Mouse (Mus musculus): ENCODE measurements at regions not wholly inside any gene's neighbourhood (a gene's known extent, or its start where the extent isn't known, plus 50 kb on each side); places are given as distances from the start of the nearest gene placed in this dataset.
"Not testable (repeated sequence)": the region's sequence is repeated elsewhere in the genome, so short reads cannot be mapped to it uniquely, and the experiment has no call there.

GRCm38 (mm10) chr10:11515144-11515543 is 171.9 kb downstream of the Epm2a start:
- no peak for DNase-seq

DNA sequence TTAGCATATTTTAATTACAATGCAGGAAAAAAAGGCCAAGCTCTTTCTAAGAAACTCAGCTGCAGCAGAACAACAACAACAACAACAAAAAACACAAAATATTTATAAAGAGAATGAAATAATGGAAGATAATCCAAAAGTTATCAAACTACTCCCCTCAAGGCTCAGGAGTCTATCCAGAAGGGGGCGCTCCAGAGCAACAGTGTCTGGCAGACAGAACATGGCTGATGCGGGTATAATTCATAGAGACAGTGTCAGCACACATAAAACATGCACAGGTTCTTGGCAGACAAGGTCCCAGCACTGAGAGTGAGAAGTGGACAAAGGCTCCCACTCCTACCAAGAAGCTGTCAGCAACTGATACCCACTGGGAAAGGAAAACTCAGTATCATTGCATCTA is 173.9 kb downstream of the Epm2a start:
- DNase-seq = no peak

- DNase-seq = no peak
Observed at GRCm38 (mm10) chr10:11531343-11531742, 188.1 kb downstream of the Epm2a start.

- DNase-seq = not testable (repeated sequence)
Observed at GRCm38 (mm10) chr10:11555376-11555775, 212.2 kb downstream of the Epm2a start.

- DNase-seq = no peak
Observed at GRCm38 (mm10) chr10:11570523-11571055, 227.4 kb downstream of the Epm2a start.

GRCm38 (mm10) chr10:11608451-11608850 is 265.2 kb downstream of the Epm2a start:
- no peak for DNase-seq

DNA sequence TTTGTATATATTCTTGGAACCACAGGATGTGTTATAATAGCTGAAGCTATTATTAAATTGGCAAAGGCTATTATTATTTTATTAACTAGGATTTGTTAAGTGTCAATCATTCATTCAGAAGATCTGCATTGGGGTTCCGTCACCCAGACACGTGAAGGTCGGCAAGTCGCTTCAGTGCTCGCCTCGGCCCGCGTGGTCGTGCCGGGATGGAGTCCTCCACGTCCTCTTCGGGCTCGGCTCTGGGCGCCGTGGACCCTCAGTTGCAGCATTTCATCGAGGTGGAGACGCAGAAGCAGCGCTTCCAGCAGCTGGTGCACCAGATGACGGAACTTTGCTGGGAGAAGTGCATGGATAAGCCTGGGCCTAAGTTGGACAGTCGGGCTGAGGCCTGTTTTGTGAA is 265.9 kb downstream of the Epm2a start:
- DNase-seq = not testable (repeated sequence)

- no peak for DNase-seq
Observed at GRCm38 (mm10) chr10:11648151-11648550, 304.9 kb downstream of the Epm2a start.

GRCm38 (mm10) chr10:11660056-11660770 is 317.0 kb downstream of the Epm2a start:
- no peak for DNase-seq

GRCm38 (mm10) chr10:11661660-11662250 is 318.6 kb downstream of the Epm2a start:
- DNase-seq = no peak

- no peak for DNase-seq
Observed at GRCm38 (mm10) chr10:11709742-11710141, 366.5 kb downstream of the Epm2a start.

- DNase-seq = no peak
Observed at GRCm38 (mm10) chr10:11724775-11725174, 381.6 kb downstream of the Epm2a start.

DNA sequence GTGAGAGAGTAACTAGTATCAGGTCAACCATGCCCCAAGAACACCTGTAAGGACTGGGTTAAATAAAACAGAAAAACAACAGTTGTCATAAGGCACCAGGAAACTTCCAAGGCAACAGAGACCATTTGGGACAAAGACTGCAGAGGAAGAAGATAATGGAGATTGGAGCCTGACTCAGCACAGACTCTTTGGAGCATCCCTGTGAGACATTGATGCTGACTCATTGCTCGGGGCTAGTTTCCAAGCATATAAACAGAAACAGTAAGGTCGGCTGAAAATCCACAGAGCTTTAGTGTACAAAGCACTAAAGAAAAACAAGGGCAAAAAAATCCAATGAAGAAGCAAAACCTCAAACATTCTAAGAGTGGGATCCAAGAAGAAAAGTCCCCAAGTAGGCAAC is 386.3 kb downstream of the Epm2a start:
- no peak for DNase-seq

- DNase-seq = no peak
Observed at GRCm38 (mm10) chr10:11739574-11740368, 396.6 kb downstream of the Epm2a start.

DNA sequence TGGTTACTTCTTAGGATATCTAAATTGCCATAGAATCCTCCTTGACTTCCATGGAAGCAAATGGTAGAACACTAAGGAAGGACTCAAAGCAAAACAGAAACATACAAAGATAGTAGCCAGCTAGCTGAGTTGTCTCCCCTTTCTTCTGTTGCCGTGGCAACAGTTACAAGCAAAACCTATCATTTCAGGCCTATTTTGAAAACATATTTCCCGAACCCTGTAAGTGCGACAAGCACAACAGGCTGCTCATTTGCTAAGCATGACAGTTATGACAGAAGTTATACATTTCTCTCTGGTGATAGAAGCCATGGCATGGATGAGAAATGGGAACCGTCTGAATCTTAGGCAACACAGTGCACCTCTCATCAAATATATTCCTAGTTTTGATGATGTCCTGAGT is 402.4 kb downstream of the Epm2a start:
- no peak for DNase-seq

DNA sequence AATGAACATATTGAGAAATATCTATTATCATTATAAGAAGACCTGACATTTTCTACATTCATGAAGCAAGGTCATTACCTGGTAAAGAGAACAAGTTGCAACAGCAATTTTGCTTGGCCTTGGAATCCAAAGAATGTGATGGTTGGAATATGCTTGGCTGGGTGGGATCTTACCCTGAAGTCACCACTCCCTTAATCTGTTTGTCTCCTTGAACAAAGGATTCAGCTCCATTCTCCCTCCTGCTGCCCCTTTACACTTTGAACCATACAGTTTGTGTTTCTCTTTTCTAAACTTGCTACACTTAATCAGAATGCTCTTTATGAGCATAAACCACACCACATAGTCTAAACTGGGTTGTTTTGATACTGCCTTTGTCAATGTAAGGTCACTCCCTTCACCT is 403.8 kb downstream of the Epm2a start:
- no peak for DNase-seq

GRCm38 (mm10) chr10:11755105-11755730 is 412.0 kb downstream of the Epm2a start:
- DNase-seq = no peak

DNA sequence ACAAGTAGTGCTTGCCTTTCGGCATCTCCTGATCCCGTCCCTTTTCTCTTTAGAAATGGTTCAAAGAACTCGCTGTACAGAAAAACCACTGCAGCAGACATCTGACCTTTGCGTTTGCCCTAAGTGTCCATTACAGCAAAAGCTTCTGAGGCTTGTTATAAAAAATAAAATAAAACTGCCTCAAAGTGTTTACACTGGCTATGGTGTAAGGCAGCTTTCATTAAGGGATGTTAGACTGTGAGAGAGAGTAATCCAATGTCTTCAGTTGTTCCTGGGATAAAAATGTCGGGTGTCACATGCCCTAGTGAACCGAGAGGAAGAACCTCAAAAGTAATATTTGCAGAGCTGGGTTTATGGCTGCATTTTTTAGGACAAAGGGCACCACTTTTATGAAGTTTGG is 434.7 kb downstream of the Epm2a start:
- DNase-seq = no peak

DNA sequence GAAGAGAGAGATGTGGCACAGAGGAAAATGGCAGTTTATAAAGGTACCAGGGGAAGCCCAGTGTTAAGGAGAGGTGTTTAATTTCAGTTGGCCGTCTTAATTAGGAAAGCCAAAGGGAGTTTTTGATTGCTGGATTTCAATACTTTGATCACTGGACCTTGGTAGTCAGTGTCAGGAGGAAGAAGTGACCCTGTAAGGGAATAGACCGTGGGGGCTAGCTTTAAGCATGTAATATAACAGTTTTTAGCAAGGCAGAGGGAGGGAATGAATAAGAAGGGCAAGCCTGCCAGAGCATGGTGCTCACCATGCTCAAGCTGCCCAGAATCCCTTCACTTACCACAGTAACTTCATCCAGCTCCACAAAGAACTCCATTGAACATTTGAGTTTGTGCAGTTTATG is 437.1 kb downstream of the Epm2a start:
- no peak for DNase-seq

DNA sequence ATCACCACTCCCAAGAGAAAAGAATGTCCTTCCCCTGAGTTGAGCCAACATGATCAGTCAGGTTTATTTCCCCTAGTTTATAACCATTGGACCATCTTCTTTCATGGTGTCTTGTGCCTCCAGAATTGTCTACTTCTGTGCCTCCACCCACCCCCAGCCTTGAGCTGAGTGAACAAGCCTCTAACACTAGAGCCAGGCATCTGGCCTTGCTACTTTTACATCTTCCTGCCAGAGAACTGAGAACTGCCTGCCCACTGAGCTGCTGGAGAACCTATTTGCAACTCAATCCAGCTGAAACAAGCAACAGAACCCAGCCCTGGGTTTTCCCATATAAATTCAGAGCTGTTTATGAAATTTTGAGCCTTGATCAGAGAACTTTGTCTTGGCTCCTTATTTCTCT is 444.0 kb downstream of the Epm2a start:
- DNase-seq = no peak

DNA sequence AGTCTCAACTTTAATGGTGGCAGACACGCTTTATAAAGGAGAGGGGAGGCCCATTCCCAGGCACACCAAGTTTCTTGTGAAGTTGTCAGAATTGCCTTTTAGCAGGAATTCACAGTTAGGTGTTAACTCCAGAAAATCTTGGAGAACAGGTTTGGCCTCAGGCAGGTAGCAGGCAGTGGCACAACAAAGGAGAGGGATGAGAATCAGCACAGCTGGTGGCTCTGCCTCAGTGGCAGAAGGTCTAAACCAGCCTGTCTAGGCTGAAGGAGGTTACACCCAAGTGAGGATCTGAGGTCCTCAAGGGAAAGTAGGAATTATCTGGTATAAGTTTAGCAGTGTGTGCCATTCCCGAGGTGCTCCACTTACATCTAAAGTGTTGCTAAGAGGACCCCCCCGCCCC is 456.3 kb downstream of the Epm2a start:
- DNase-seq = no peak

DNA sequence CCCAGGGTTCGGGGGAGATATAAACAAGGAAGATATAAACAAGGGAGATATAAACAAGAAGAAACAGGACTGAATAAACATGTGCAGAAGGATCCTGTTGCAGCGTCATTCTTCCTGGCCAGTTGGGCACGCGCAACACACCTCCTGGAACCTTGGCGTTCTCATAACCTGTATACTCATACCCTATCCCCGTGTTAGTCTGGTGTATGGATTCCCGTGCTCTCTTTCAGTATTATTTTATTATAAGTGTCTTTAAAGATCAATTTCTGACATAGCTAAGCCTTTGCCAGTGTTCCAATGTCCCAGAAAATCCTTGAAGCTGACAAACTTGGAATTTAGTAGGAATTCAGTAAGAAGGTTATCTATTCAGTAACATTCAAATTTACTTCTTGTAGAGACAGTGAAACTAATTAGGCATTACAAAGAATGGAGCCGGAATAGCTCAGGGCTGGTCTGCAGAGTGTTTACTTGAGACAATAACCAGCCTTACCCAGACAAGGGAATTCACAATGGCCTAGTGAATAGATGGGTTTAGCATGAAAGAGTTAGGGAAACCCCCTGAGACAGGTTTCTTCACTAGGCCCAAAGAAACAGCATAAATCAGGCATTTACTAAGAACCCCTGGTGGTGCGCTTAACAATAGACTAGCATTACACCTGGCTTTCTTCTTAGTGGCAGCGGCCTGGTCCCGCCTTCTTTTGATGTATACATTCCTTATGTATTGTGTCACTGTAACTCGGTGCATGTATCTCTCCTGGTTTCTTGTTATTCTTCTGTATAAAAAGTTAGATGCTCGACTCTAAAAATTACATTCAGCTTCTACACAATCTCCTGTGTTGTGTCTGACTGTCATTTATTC is 458.4 kb downstream of the Epm2a start:
- DNase-seq = not testable (repeated sequence)

Measured in cerebellum, adult 11 months (tissue).